Mouse (Mus musculus) CH12.LX (cell line): ENCODE results near the gene Car5a. TPM values are rescaled to one million over a fixed set of nuclear protein-coding genes. Genes with fewer than 3 reads are reported as not detected.
A peak's percentile ranks its signal among the peaks of the same experiment; 100 is the strongest.

Source experiments
- DNase-seq: peaks from one replicate; pipeline ENCODE4 v3.0.0-alpha.2; 2013; ENCODE audit errors: extremely low read depth
- H3K27ac ChIP-seq: 2 replicates; pipeline ENCODE4 v1.5.1; 2012; ENCODE audit warnings: low read depth, mild to moderate bottlenecking, control low read depth, moderate library complexity; ENCODE audit not compliant: insufficient read depth
- H3K27me3 ChIP-seq: replicated peaks from 2 replicates; pipeline ENCODE3; 2012; ENCODE audit warnings: inconsistent platforms
- H3K36me3 ChIP-seq, 2 experiments: replicated peaks in 1 of 2; 2 replicates each; pipeline versions ENCODE3 to v1.6.1; 2012; ENCODE audit warnings: inconsistent platforms in 1 of 2, low read length in 1 of 2, mild to moderate bottlenecking in 1 of 2, mixed read lengths in 1 of 2, moderate library complexity in 1 of 2; ENCODE audit not compliant: control insufficient read depth in 1 of 2, insufficient read depth in 1 of 2
- H3K4me1 ChIP-seq, 2 experiments: 2 replicates each; pipeline ENCODE4 v1.6.1; 2012; ENCODE audit warnings: inconsistent platforms in 1 of 2, moderate library complexity in 1 of 2; ENCODE audit not compliant: insufficient read depth in 2 of 2, control insufficient read depth in 1 of 2
- H3K4me2 ChIP-seq: 2 replicates; pipeline ENCODE4 v1.6.1; 2012; ENCODE audit warnings: low read depth, mild to moderate bottlenecking, control low read depth; ENCODE audit not compliant: poor library complexity, insufficient read depth, severe bottlenecking
- H3K4me3 ChIP-seq, 3 experiments: fragments of 150-350 bp in 1 of 3; sonication (generic) in 1 of 3; replicated peaks in 1 of 3; 2 replicates each; pipeline versions ENCODE3 to v1.5.1; 2011 to 2012; ENCODE audit warnings: low read depth in 2 of 3, low read length in 2 of 3, mild to moderate bottlenecking in 2 of 3, moderate library complexity in 2 of 3, control low read depth in 1 of 3, improper control_type of control experiment in 1 of 3, inconsistent platforms in 1 of 3, mixed read lengths in 1 of 3; ENCODE audit not compliant: poor library complexity in 1 of 3
- H3K79me2 ChIP-seq: replicated peaks from 2 replicates; pipeline ENCODE4 v1.6.1; 2012; ENCODE audit warnings: mild to moderate bottlenecking, moderate library complexity; ENCODE audit not compliant: control insufficient read depth, poor library complexity, insufficient read depth, severe bottlenecking; ENCODE audit errors: extremely low read depth
- H3K9ac ChIP-seq: 2 replicates; pipeline ENCODE4 v1.6.1; 2012; ENCODE audit warnings: low read depth, mild to moderate bottlenecking, control low read depth, moderate library complexity; ENCODE audit not compliant: insufficient read depth
- H3K9me3 ChIP-seq: replicated peaks from 2 replicates; pipeline ENCODE3; 2012; ENCODE audit warnings: low read length, inconsistent platforms, mixed read lengths
- BHLHE40 ChIP-seq: IDR thresholded peaks from 2 replicates; pipeline ENCODE4 v1.6.1; 2011; ENCODE audit warnings: mild to moderate bottlenecking, low read depth, low read length, improper control_type of control experiment
- CHD1 ChIP-seq: IDR thresholded peaks from 2 replicates; pipeline ENCODE4 v1.6.1; 2012; ENCODE audit warnings: low read depth, low read length, improper control_type of control experiment, inconsistent platforms
- CHD2 ChIP-seq: IDR thresholded peaks from 2 replicates; pipeline ENCODE4 v1.6.1; 2011; ENCODE audit warnings: low read length, improper control_type of control experiment
- CTCF ChIP-seq, 2 experiments: IDR thresholded peaks in 1 of 2; conservative IDR thresholded peaks in 1 of 2; 2 replicates each; pipeline ENCODE4 v1.5.1; 2011 to 2012; ENCODE audit warnings: low read depth in 2 of 2, low read length in 2 of 2, improper control_type of control experiment in 1 of 2, inconsistent platforms in 1 of 2, mild to moderate bottlenecking in 1 of 2, moderate library complexity in 1 of 2
- IRF4 ChIP-seq: IDR thresholded peaks from 2 replicates; pipeline ENCODE4 v1.6.1; 2014; ENCODE audit warnings: low read depth, mild to moderate bottlenecking, inconsistent platforms, low read length, improper control_type of control experiment
- JUND ChIP-seq: conservative IDR thresholded peaks from 2 replicates; pipeline ENCODE4 v1.6.1; 2011; ENCODE audit warnings: low read depth, low read length, improper control_type of control experiment
- MAZ ChIP-seq: IDR thresholded peaks from 2 replicates; pipeline ENCODE4 v1.6.1; 2012; ENCODE audit warnings: low read depth, mild to moderate bottlenecking, inconsistent platforms, low read length, improper control_type of control experiment, moderate library complexity
- MXI1 ChIP-seq: IDR thresholded peaks from 2 replicates; pipeline ENCODE4 v1.6.1; 2011; ENCODE audit warnings: mild to moderate bottlenecking, low read depth, low read length, improper control_type of control experiment
- NRF1 ChIP-seq: IDR thresholded peaks from 2 replicates; pipeline ENCODE4 v1.6.1; 2014; ENCODE audit warnings: low read depth, mild to moderate bottlenecking, inconsistent platforms, low read length, improper control_type of control experiment, moderate library complexity
- POLR2AphosphoS2 ChIP-seq: IDR thresholded peaks from 2 replicates; pipeline ENCODE4 v1.6.1; 2011; ENCODE audit warnings: low read depth, low read length, improper control_type of control experiment
- RAD21 ChIP-seq: IDR thresholded peaks from 2 replicates; pipeline ENCODE4 v1.6.1; 2011; ENCODE audit warnings: low read depth, mild to moderate bottlenecking, low read length, improper control_type of control experiment, moderate library complexity
- RCOR1 ChIP-seq: conservative IDR thresholded peaks from 2 replicates; pipeline ENCODE4 v1.6.1; 2012; ENCODE audit warnings: low read depth, mild to moderate bottlenecking, inconsistent platforms, low read length, improper control_type of control experiment
- SMC3 ChIP-seq: IDR thresholded peaks from 2 replicates; pipeline ENCODE4 v1.6.1; 2011; ENCODE audit warnings: low read depth, low read length, improper control_type of control experiment
- UBTF ChIP-seq: IDR thresholded peaks from 2 replicates; pipeline ENCODE4 v1.6.1; 2012; ENCODE audit warnings: low read depth, mild to moderate bottlenecking, inconsistent platforms, low read length, improper control_type of control experiment, moderate library complexity
- USF1 ChIP-seq: IDR thresholded peaks from 2 replicates; pipeline ENCODE4 v1.6.1; 2014; ENCODE audit warnings: low read depth, mild to moderate bottlenecking, inconsistent platforms, low read length, improper control_type of control experiment
- ZMIZ1 ChIP-seq: IDR thresholded peaks from 2 replicates; pipeline ENCODE4 v1.6.1; 2012; ENCODE audit warnings: low read depth, mild to moderate bottlenecking, inconsistent platforms, low read length, improper control_type of control experiment
- dilution Hi-C: fragments of 300-500 bp; cut with MboI; formaldehyde crosslinking; loops from 2 replicates; pipeline ENCODE4 v1.14.3; 2020; ENCODE audit warnings: low sequenced_read_pairs; ENCODE audit not compliant: extremely low pct_unique_long_range_greater_than_20kb, extremely low pct_ligation_motif_present
- in situ Hi-C: fragments of 300-500 bp; cut with MboI; formaldehyde crosslinking; loops from 3 replicates; pipeline ENCODE4 v1.14.3; 2019; ENCODE audit warnings: low sequenced_read_pairs, low pct_ligation_motif_present, low pct_unique_long_range_greater_than_20kb, mixed read lengths
- polyA plus RNA-seq: library from polyadenylated mRNA; unstranded; fragments of >175 nt; gene quantifications from 2 replicates; pipeline ENCODE4 v1.2.1, GENCODE M21; 2012; ENCODE audit warnings: low read depth; ENCODE audit not compliant: insufficient read length
- total RNA-seq, 2 experiments: library from RNA; depleted of rRNA; stranded (reverse); fragments of 300-350 nt in 1 of 2; fragments of >200 nt in 1 of 2; gene quantifications; 2 replicates each; pipeline ENCODE4 v1.2.3; 2012 to 2014

Car5a gene
- total and polyA plus RNA-seq, 3 experiments, result 1.6 to 9.7 TPM; not detected in 1

DNA sequence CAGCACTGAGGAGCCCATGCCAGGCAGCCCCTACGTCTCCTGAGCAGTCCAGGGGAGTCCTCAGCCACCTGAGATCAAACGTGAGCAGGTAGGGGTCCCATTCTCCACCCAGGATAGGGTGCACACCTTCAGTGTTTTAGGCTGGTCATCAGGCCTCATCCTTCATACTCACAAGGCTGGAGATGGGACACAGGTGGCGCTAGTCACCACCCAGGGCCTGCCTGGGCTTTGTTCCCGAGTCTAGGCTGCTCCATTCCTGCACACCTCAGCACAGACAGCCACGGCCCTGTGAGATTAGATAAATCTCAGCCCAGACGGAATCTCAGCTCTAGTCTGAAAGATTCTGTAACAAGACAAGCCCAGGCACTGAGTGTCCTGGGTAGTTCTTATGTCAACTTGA lies 40.7 kb downstream of the Car5a start:
- H3K4me3 ChIP-seq, result peak overlapping the region; percentile 79 to 100 (median 98)
- H3K9ac ChIP-seq, result peak overlapping the region; percentile 89
- TF ChIP-seq CHD1 (0 out of 2 replicates have a peak, but pooled peaks have one; percentile 68), MXI1 (peak; percentile 66), RAD21 (peak; percentile 3), SMC3 (peak; percentile 21; the same call in 1 of the 2 replicates), BHLHE40 (no peak), CTCF (conservative IDR thresholded peaks at IDR 0.05 in 1 of 2, IDR thresholded peaks at IDR 0.05 in 1 of 2; ENCODE audit: low read depth in 2 of 2, low read length in 2 of 2) (peak in 1 of 2 experiments; percentile 57; a peak in 2 of 4 replicates), USF1 (no peak)
- peaks cover 13 to 42% of the 10 kb centered on the region in 2 experiments for H3K4me1 ChIP-seq
- H3K79me2 ChIP-seq, result peaks cover 97% of the 10 kb centered on the region
- no peaks in the 10 kb centered on the region for H3K9me3 ChIP-seq
- H3K27ac ChIP-seq, result peak overlapping the region; percentile 9; the same call in 1 of the 2 replicates
- dilution Hi-C loops (no loop called here), in situ Hi-C loops (no loop called here)
- no peak for DNase-seq
- peaks cover 52 to 72% of the 10 kb centered on the region in 2 experiments for H3K36me3 ChIP-seq
- H3K4me2 ChIP-seq, result peak overlapping the region; percentile 68
- no peaks in the 10 kb centered on the region for H3K27me3 ChIP-seq

DNA sequence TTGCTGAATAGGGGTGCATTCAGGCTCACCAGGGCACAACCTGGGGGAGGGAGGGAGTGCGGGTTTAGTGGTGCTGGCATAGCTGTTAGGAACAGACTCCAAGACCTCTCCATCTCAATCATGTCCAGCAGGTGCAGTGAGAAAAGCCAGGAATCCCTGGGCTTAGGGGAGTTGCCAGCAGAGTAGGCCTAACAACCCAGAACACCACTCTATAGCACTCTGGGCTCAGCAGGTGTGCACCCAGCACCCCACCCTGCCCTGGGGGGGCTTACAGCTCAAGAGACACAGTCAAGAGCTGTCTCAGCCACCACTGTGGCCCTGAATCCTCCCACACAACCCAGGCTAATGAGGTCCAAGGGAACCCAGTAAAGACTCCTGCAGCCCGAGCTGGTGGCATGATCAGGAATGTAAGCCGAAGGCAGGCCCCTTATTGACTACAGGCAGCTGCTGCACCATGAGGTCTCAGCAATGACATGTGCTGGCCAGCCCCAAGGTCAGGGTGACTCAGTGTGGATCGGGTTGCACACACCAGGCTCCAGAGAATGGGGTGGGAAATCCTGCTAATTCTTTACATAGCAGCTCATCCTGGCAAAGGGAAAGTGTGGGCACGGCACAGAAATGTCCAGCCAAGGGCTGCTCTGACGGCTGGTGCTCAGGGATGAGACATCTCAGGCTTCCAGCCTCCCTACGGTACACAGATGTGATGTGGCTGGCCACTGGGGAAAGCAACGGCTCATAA lies 43.0 kb downstream of the Car5a start:
- Histone ChIP-seq H3K36me3 (peaks cover 64 to 86% of the 10 kb centered on the region in 2 experiments), H3K4me2 (peak overlapping the region; percentile 68)

More for the DNA sequence above, 43.0 kb downstream of the Car5a start:
- Histone ChIP-seq H3K4me3 (peak overlapping the region; percentile 19 to 98 (median 53)), H3K27me3 (no peaks in the 10 kb centered on the region), H3K27ac (peak overlapping the region; percentile 29; the same call in 1 of the 2 replicates), H3K9ac (peak overlapping the region; percentile 89), H3K9me3 (no peaks in the 10 kb centered on the region), H3K4me1 (peaks cover 22 to 52% of the 10 kb centered on the region in 2 experiments), H3K79me2 (peaks cover 93% of the 10 kb centered on the region)
- in situ Hi-C loops, result no loop called here
- dilution Hi-C loops, result no loop called here
- TF ChIP-seq POLR2AphosphoS2 (no peak; the same call in 1 of the 2 replicates), NRF1 (no peak), CTCF (conservative IDR thresholded peaks at IDR 0.05 in 1 of 2, IDR thresholded peaks at IDR 0.05 in 1 of 2; ENCODE audit: low read depth in 2 of 2, low read length in 2 of 2) (no peak), JUND (no peak), RCOR1 (no peak), ZMIZ1 (0 out of 2 replicates have a peak, but pooled peaks have one; percentile 19), IRF4 (no peak), CHD2 (no peak), UBTF (peak; percentile 55; the same call in 1 of the 2 replicates), MXI1 (peak; percentile 61), MAZ (no peak), RAD21 (no peak)
- no peak for DNase-seq
